10 mouse cellular contexts compared by ENCODE assay signal in the genomic region with DNA sequence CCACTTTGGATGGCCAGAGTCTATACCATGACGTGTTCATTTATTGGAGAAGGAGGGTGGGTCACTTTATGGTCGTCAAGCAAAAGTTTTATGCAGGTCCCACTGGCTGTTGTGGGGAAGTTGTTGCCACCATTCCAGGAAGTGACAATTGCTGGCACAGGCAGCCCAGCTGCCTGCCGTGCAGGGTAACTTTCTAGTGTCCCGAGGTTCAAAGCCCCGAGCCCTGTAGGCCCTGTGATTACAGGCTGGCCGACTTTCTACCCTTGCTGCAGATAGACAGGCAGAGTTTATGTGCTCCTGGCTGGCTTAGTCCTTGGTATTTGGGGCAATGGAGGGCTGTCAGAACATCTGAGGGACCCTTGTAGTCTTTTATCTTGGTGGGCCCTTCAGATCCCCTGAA. TPM values are rescaled to one million over a fixed set of nuclear protein-coding genes. Genes with fewer than 3 reads are reported as not detected.
DNase-seq lines count a peak whose midpoint lies in the region; ATAC-seq and TF ChIP-seq lines count a peak whose summit lies in the region.
"Had no signal": no experiment of that assay in that cellular context is flagged by ENCODE, and none has a peak within 500 bp of the region (broad histone marks: within the 10 kb centered on the region; RNA-seq: fewer than 3 reads in every experiment).

No protein-coding gene starts in this region.

- H3K9ac ChIP-seq in hindbrain, embryonic 13.5 days, result no peak overlapping the region
- H3K9ac ChIP-seq in hindbrain, embryonic 12.5 days, result no peak overlapping the region
- H3K9ac ChIP-seq in heart, postnatal 0 days (replicated peaks; ENCODE audit: low read depth, low read length), result no peak overlapping the region

- peaks cover 79% of the 10 kb centered on the region for H3K4me1 ChIP-seq in hindbrain, embryonic 13.5 days (replicated peaks)
- peaks cover 70% of the 10 kb centered on the region for H3K4me1 ChIP-seq in hindbrain, embryonic 12.5 days
- H3K4me1 ChIP-seq in bone marrow macrophage, adult 2 months (ENCODE audit: control insufficient read depth, insufficient read depth, low read length), result peaks cover 46% of the 10 kb centered on the region
- peaks cover 42% of the 10 kb centered on the region for H3K4me1 ChIP-seq in heart, postnatal 0 days (ENCODE audit: control insufficient read depth, insufficient read depth)

- H3K4me3 ChIP-seq in hindbrain, embryonic 13.5 days, result no peak overlapping the region
- H3K4me3 ChIP-seq in hindbrain, embryonic 12.5 days, result no peak overlapping the region
- H3K4me3 ChIP-seq in bone marrow macrophage, adult 2 months (ENCODE audit: insufficient read depth, low read length), result 0 out of 2 replicates have a peak overlapping the region, but pooled peaks have one; percentile 5
- H3K4me3 ChIP-seq in heart, postnatal 0 days (ENCODE audit: low read depth, low read length), result no peak overlapping the region

- H3K36me3 ChIP-seq in hindbrain, embryonic 13.5 days, result no peaks in the 10 kb centered on the region
- H3K36me3 ChIP-seq in hindbrain, embryonic 12.5 days, result no peaks in the 10 kb centered on the region
- no peaks in the 10 kb centered on the region for H3K36me3 ChIP-seq in heart, postnatal 0 days (replicated peaks; ENCODE audit: control insufficient read depth, insufficient read depth, low read length)

- no peaks in the 10 kb centered on the region for H3K27me3 ChIP-seq in hindbrain, embryonic 13.5 days
- H3K27me3 ChIP-seq in hindbrain, embryonic 12.5 days, result no peaks in the 10 kb centered on the region
- no peaks in the 10 kb centered on the region for H3K27me3 ChIP-seq in heart, postnatal 0 days (ENCODE audit: control insufficient read depth, insufficient read depth, low read length)
- H3K27me3 ChIP-seq: Patski had no signal

- TF ChIP-seq POLR2A in bone marrow macrophage, adult 2 months (IDR thresholded peaks at IDR 0.05; ENCODE audit: borderline replicate concordance, low read depth, low read length), result no peak

- WGBS in hindbrain, embryonic 13.5 days, result 74% methylated on average over 6 of the region's 6 CpGs
- WGBS in hindbrain, embryonic 12.5 days, result 58% methylated on average over 6 of the region's 6 CpGs
- 48% methylated on average over 6 of the region's 6 CpGs for WGBS in heart, postnatal 0 days

- no peak for TF ChIP-seq CTCF in bone marrow macrophage, adult 2 months (IDR thresholded peaks at IDR 0.05; ENCODE audit: low read depth, low read length)
- no peak for TF ChIP-seq CTCF in heart, postnatal 0 days (IDR thresholded peaks at IDR 0.05; ENCODE audit: low read depth)

- H3K27ac ChIP-seq in hindbrain, embryonic 13.5 days, result 0 out of 2 replicates have a peak overlapping the region, but pooled peaks have one; percentile 75
- no peak overlapping the region for H3K27ac ChIP-seq in hindbrain, embryonic 12.5 days
- no peak overlapping the region for H3K27ac ChIP-seq in bone marrow macrophage, adult 2 months (ENCODE audit: insufficient read depth, low read depth, low read length)
- peak overlapping the region; percentile 87 for H3K27ac ChIP-seq in heart, postnatal 0 days (ENCODE audit: low read depth)

- no peak overlapping the region for H3K4me2 ChIP-seq in hindbrain, embryonic 13.5 days
- H3K4me2 ChIP-seq in hindbrain, embryonic 12.5 days (replicated peaks), result no peak overlapping the region
- peak overlapping the region; percentile 49 for H3K4me2 ChIP-seq in heart, postnatal 0 days (ENCODE audit: low read depth, low read length)

- peak; percentile 5 for DNase-seq in heart, postnatal 0 days (ENCODE audit: low spot score)
- DNase-seq in thymus, postnatal 14 days, result no peak
- no peak for DNase-seq in embryo, embryonic 10 days (ENCODE audit: low spot score)
- DNase-seq: kidney, postnatal 14 days had no signal

- ATAC-seq in hindbrain, embryonic 13.5 days (ENCODE audit: low FRiP score), result no peak
- no peak for ATAC-seq in hindbrain, embryonic 12.5 days (ENCODE audit: low FRiP score)
- ATAC-seq in heart, postnatal 0 days (ENCODE audit: insufficient read depth, low read depth), result no peak
- 0 out of 2 replicates have a peak, but pooled peaks have one; percentile 12 for ATAC-seq in monocyte, adult 5-6 weeks (replicated peaks; ENCODE audit: insufficient number of reproducible peaks, low FRiP score, low TSS enrichment, poor library complexity, severe bottlenecking)
- ATAC-seq: Patski had no signal

- TF ChIP-seq EP300 in heart, postnatal 0 days (IDR thresholded peaks at IDR 0.05; ENCODE audit: low read depth), result no peak

- H3K9me3 ChIP-seq in hindbrain, embryonic 13.5 days, result no peaks in the 10 kb centered on the region
- no peaks in the 10 kb centered on the region for H3K9me3 ChIP-seq in hindbrain, embryonic 12.5 days (replicated peaks)
- H3K9me3 ChIP-seq in heart, postnatal 0 days (replicated peaks; ENCODE audit: control insufficient read depth, low read length), result no peaks in the 10 kb centered on the region

RNA-seq across cellular contexts. Expression of gene Gm21969, which starts 23.5 kb away (rescaled TPM):
- polyA plus RNA-seq in hindbrain, embryonic 13.5 days (2015; fragmentation: Nextera tagmentation; extraction: Ambion mirVana), result not detected in 2 replicates
- polyA plus RNA-seq in hindbrain, embryonic 12.5 days (2016; fragmentation: Nextera tagmentation; extraction: Ambion mirVana), result not detected in 2 replicates
- polyA plus RNA-seq in bone marrow macrophage, adult 2 months (2012; ENCODE audit: insufficient read depth, insufficient read length, missing spikeins), result not detected in 2 replicates
- not detected in 2 replicates for total RNA-seq in heart, postnatal 0 days (2014; rRNA removed; ENCODE audit: low replicate concordance)
- not detected in 2 replicates for polyA plus RNA-seq in heart, postnatal 0 days (2015; fragmentation: Nextera tagmentation; extraction: Ambion mirVana)
- 1.4 TPM in 1 of 3 replicates, not detected in the others for total RNA-seq in monocyte, adult 5-6 weeks (2017)
- total RNA-seq: megakaryocyte-erythroid progenitor cell, adult 5-6 weeks had no signal
- polyA plus RNA-seq: Patski had no signal

RNA-seq across cellular contexts. Expression of gene Aldh4a1, which starts 43.2 kb away (rescaled TPM):
- polyA plus RNA-seq in hindbrain, embryonic 13.5 days (2015; fragmentation: Nextera tagmentation; extraction: Ambion mirVana), result 21.8 and 22.2 TPM in 2 replicates
- 20.6 and 21.4 TPM in 2 replicates for polyA plus RNA-seq in hindbrain, embryonic 12.5 days (2016; fragmentation: Nextera tagmentation; extraction: Ambion mirVana)
- polyA plus RNA-seq in bone marrow macrophage, adult 2 months (2012; ENCODE audit: insufficient read depth, insufficient read length, missing spikeins), result 13.3 and 13.8 TPM in 2 replicates
- total RNA-seq in heart, postnatal 0 days (2014; rRNA removed; ENCODE audit: low replicate concordance), result 47.7 and 53.7 TPM in 2 replicates
- polyA plus RNA-seq in heart, postnatal 0 days (2015; fragmentation: Nextera tagmentation; extraction: Ambion mirVana), result 21.7 and 24.9 TPM in 2 replicates
- total RNA-seq in monocyte, adult 5-6 weeks (2017), result 4.5 to 8.5 TPM (median 6.2 TPM) in 3 replicates

RNA-seq across cellular contexts. Expression of gene Iffo2, which starts 49.1 kb away (rescaled TPM):
- polyA plus RNA-seq in hindbrain, embryonic 13.5 days (2015; fragmentation: Nextera tagmentation; extraction: Ambion mirVana), result 4.4 and 4.7 TPM in 2 replicates
- polyA plus RNA-seq in hindbrain, embryonic 12.5 days (2016; fragmentation: Nextera tagmentation; extraction: Ambion mirVana), result 5.7 and 5.8 TPM in 2 replicates
- polyA plus RNA-seq in bone marrow macrophage, adult 2 months (2012; ENCODE audit: insufficient read depth, insufficient read length, missing spikeins), result 9.5 and 10.7 TPM in 2 replicates
- 6.4 and 7.7 TPM in 2 replicates for total RNA-seq in heart, postnatal 0 days (2014; rRNA removed; ENCODE audit: low replicate concordance)
- 2.4 and 2.9 TPM in 2 replicates for polyA plus RNA-seq in heart, postnatal 0 days (2015; fragmentation: Nextera tagmentation; extraction: Ambion mirVana)
- total RNA-seq in monocyte, adult 5-6 weeks (2017), result 11.1 to 19.2 TPM (median 11.7 TPM) in 3 replicates

Comparison
In these comparisons a context has a peak if more than half of its experiments do, and no peak if none do; other contexts are left out.
1. H3K27ac ChIP-seq: peak in hindbrain, embryonic 13.5 days (single experiment) and heart, postnatal 0 days (single experiment); none in hindbrain, embryonic 12.5 days (single experiment) and bone marrow macrophage, adult 2 months (single experiment).